Mouse (Mus musculus): ENCODE data around the gene Mesd. TPM values are rescaled to one million over a fixed set of nuclear protein-coding genes. Genes with fewer than 3 reads are reported as not detected.

Gene Mesd
- polyA plus RNA-seq, 1 experiment from 2014 or later: 111 TPM

GRCm38 (mm10) chr7:83859378-83860083 lies 24.7 kb upstream of the Mesd start:
- ATAC-seq (ENCODE audit: insufficient read depth): no peak
- no peak overlapping the region for H3K27ac ChIP-seq (ENCODE audit: low read depth)
- peak; percentile 31 for DNase-seq

DNA sequence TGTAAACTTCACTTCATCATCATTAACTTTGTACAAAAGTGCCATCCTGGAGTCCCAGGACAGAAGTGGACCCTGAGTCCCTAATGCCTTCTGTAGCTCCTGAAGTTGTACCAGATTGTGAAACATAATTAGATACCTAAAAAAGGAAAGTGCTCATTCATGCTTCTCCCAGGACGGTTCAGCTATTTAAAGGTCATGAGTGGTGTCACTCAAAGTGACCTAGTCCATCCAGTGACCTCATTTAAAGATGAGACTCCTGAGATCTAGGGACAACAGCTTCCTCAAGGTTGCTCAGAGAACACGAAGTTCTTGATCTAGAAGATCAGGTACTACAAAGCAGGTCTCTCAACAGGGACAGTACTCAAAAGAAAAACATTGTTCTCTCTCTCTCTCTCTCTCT lies 20.7 kb upstream of the Mesd start:
- Histone ChIP-seq H3K4me3 (ENCODE audit: low read depth, low read length) (no peak overlapping the region), H3K4me1 (ENCODE audit: insufficient read depth) (0 out of 2 replicates have a peak, but pooled peaks cover 3% of the 10 kb centered on the region), H3K4me2 (no peak overlapping the region), H3K27ac (ENCODE audit: low read depth) (no peak overlapping the region), H3K36me3 (ENCODE audit: insufficient read depth) (no peaks in the 10 kb centered on the region), H3K9ac (no peak overlapping the region), H3K9me3 (ENCODE audit: low read depth, low read length) (no peaks in the 10 kb centered on the region), H3K27me3 (ENCODE audit: insufficient read depth, low read length) (no peaks in the 10 kb centered on the region)
- ATAC-seq (ENCODE audit: insufficient read depth) (no peak), DNase-seq (no peak)
- WGBS: 37% methylated on average over 2 of the region's 2 CpGs
- no peak for TF ChIP-seq CTCF (IDR thresholded peaks at IDR 0.05; ENCODE audit: low read depth)

More at GRCm38 (mm10) chr7:83859378-83860083, 24.7 kb upstream of the Mesd start:
- Histone ChIP-seq H3K4me1 (ENCODE audit: insufficient read depth) (peaks cover 3% of the 10 kb centered on the region; the same call in 1 of the 2 replicates), H3K27me3 (ENCODE audit: insufficient read depth, low read length) (no peaks in the 10 kb centered on the region), H3K9me3 (ENCODE audit: low read depth, low read length) (no peaks in the 10 kb centered on the region), H3K9ac (no peak overlapping the region), H3K4me2 (no peak overlapping the region), H3K36me3 (ENCODE audit: insufficient read depth) (no peaks in the 10 kb centered on the region), H3K4me3 (ENCODE audit: low read depth, low read length) (no peak overlapping the region)
- 47% methylated on average over 4 of the region's 4 CpGs for WGBS
- no peak for TF ChIP-seq CTCF (IDR thresholded peaks at IDR 0.05; ENCODE audit: low read depth)

GRCm38 (mm10) chr7:83868200-83868599 lies 16.1 kb upstream of the Mesd start:
- Histone ChIP-seq H3K36me3 (ENCODE audit: insufficient read depth) (no peaks in the 10 kb centered on the region; the same call in 1 of the 2 replicates), H3K9me3 (ENCODE audit: low read depth, low read length) (no peaks in the 10 kb centered on the region), H3K4me1 (ENCODE audit: insufficient read depth) (no peaks in the 10 kb centered on the region), H3K27ac (ENCODE audit: low read depth) (no peak overlapping the region), H3K27me3 (ENCODE audit: insufficient read depth, low read length) (no peaks in the 10 kb centered on the region), H3K9ac (no peak overlapping the region), H3K4me2 (no peak overlapping the region), H3K4me3 (ENCODE audit: low read depth, low read length) (no peak overlapping the region)
- ATAC-seq (ENCODE audit: insufficient read depth) (no peak), DNase-seq (no peak)
- TF ChIP-seq CTCF (IDR thresholded peaks at IDR 0.05; ENCODE audit: low read depth): no peak
- WGBS: 67% methylated on average over 3 of the region's 3 CpGs

DNA sequence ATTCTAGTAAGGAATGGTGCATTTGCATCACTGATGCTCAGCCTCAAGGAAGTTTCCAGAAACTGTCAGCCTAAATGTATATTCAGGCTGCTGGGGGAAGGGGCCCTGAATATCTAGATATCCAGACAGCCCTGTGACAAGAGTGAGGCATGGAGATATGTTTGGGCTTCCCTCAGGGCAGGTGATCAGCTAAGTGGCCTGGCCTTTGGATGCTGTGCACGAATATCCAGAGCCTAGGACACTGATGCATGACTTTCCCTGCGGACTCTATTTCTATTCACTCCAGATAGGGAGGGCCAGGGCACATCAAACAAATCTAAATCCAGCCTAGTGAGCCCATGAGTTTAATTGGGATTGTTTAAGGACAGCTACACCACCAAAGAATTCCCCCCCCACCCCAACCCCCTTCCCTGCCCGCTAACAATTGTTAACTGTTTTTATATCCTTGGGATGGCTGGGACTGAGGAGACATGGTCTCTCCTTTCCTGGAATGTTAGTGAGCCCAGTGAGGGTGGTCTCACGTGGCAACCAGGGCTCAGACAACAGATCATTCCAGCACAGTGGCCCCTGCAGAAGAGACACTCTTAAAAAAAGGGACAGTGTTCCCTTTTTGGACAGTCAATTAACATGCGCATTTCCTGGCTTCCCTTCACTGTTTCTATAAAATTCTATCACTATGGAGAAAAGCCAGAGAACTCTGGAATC lies 14.3 kb upstream of the Mesd start:
- no peaks in the 10 kb centered on the region for H3K9me3 ChIP-seq (ENCODE audit: low read depth, low read length)
- no peak overlapping the region for H3K9ac ChIP-seq
- H3K4me1 ChIP-seq (ENCODE audit: insufficient read depth): no peaks in the 10 kb centered on the region
- no peak overlapping the region for H3K4me2 ChIP-seq
- WGBS: 37% methylated on average over 5 of the region's 5 CpGs
- ATAC-seq (ENCODE audit: insufficient read depth): no peak
- no peak for TF ChIP-seq CTCF (IDR thresholded peaks at IDR 0.05; ENCODE audit: low read depth)
- peak; percentile 34 for DNase-seq
- H3K27ac ChIP-seq (ENCODE audit: low read depth): no peak overlapping the region
- no peaks in the 10 kb centered on the region for H3K27me3 ChIP-seq (ENCODE audit: insufficient read depth, low read length)
- H3K36me3 ChIP-seq (ENCODE audit: insufficient read depth): no peaks in the 10 kb centered on the region; the same call in 1 of the 2 replicates
- H3K4me3 ChIP-seq (ENCODE audit: low read depth, low read length): no peak overlapping the region

DNA sequence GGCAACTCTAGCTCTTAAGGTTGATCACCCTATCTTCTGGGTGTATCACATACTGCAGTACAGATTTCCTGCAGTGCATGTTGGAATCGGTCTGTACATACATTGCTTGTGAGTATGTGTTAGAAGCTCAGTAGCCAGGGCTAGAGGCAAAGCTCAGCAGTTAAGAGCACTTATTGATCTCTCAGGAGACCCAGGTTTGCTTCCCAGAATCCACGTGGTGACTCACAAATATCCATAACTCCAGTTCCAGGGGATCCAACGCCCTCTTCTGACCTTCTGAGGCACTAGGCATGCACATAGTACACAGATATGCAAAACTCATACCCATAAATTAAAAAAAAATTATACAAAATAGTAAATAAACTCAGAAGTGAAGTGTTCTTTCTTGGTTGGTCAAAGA lies 7.2 kb upstream of the Mesd start:
- no peak for DNase-seq
- no peak overlapping the region for H3K4me2 ChIP-seq
- no peak overlapping the region for H3K4me3 ChIP-seq (ENCODE audit: low read depth, low read length)
- H3K4me1 ChIP-seq (ENCODE audit: insufficient read depth): peaks cover 14% of the 10 kb centered on the region; the same call in 1 of the 2 replicates
- H3K36me3 ChIP-seq (ENCODE audit: insufficient read depth): peaks cover 44% of the 10 kb centered on the region
- no peaks in the 10 kb centered on the region for H3K9me3 ChIP-seq (ENCODE audit: low read depth, low read length)
- H3K27ac ChIP-seq (ENCODE audit: low read depth): no peak overlapping the region
- H3K9ac ChIP-seq: no peak overlapping the region
- no peaks in the 10 kb centered on the region for H3K27me3 ChIP-seq (ENCODE audit: insufficient read depth, low read length)
- TF ChIP-seq CTCF (IDR thresholded peaks at IDR 0.05; ENCODE audit: low read depth): no peak
- 68% methylated on average over 3 of the region's 3 CpGs for WGBS
- ATAC-seq (ENCODE audit: insufficient read depth): no peak

DNA sequence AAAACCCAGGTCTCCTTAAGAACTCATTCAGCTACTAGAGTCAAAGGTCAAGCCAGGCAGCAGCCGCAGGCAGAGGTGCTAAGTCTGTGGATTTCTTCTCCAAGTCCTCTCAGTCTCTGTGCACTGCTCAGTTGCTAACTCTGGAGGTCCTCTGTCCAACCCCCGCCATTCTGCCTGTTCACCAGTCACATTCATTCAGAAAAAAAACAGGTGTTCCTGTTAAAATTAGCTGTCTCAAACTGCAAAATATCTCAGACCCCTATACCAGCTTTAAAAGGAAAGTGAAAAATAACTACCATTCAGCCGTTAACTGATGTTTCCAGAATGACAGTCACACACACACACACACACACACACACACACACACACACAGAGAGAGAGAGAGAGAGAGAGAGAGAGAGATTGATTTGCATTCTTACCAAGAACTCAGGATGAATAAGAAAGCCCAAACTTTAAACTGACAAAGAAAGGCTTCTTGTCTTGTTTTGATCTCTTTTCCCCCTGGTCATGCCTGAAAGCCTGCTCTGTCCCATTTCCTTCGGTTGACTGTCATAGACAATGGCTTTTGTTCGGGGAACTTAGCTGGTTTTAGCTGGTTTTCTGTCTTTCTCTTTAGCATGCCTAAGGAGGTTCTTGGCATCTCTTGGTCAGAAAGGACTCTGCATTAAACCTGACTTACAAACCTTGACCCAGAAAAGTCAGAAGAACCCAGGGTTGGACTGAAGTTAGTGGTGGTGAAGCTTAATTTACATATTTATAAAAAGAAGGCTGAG lies 5.4 kb upstream of the Mesd start:
- Histone ChIP-seq H3K4me3 (ENCODE audit: low read depth, low read length) (no peak overlapping the region), H3K9ac (no peak overlapping the region), H3K4me2 (peak overlapping the region; percentile 95), H3K4me1 (ENCODE audit: insufficient read depth) (peaks cover 20% of the 10 kb centered on the region), H3K27me3 (ENCODE audit: insufficient read depth, low read length) (no peaks in the 10 kb centered on the region), H3K36me3 (ENCODE audit: insufficient read depth) (peaks cover 50% of the 10 kb centered on the region), H3K9me3 (ENCODE audit: low read depth, low read length) (no peaks in the 10 kb centered on the region), H3K27ac (ENCODE audit: low read depth) (no peak overlapping the region; the same call in 1 of the 2 replicates)
- no peak for TF ChIP-seq CTCF (IDR thresholded peaks at IDR 0.05; ENCODE audit: low read depth)
- WGBS: 29% methylated on average over 5 of the region's 5 CpGs
- DNase-seq (peak; percentile 24), ATAC-seq (ENCODE audit: insufficient read depth) (no peak)

Measured in lung, embryonic 14.5 days (tissue).